Mouse (Mus musculus): ENCODE data around the gene Abcb7. TPM values are rescaled to one million over a fixed set of nuclear protein-coding genes. Genes with fewer than 3 reads are reported as not detected.

The Abcb7 gene
- 8.0 and 9.0 TPM in 2 replicates for polyA plus RNA-seq (2015; fragmentation: Nextera tagmentation; extraction: Ambion mirVana)

DNA sequence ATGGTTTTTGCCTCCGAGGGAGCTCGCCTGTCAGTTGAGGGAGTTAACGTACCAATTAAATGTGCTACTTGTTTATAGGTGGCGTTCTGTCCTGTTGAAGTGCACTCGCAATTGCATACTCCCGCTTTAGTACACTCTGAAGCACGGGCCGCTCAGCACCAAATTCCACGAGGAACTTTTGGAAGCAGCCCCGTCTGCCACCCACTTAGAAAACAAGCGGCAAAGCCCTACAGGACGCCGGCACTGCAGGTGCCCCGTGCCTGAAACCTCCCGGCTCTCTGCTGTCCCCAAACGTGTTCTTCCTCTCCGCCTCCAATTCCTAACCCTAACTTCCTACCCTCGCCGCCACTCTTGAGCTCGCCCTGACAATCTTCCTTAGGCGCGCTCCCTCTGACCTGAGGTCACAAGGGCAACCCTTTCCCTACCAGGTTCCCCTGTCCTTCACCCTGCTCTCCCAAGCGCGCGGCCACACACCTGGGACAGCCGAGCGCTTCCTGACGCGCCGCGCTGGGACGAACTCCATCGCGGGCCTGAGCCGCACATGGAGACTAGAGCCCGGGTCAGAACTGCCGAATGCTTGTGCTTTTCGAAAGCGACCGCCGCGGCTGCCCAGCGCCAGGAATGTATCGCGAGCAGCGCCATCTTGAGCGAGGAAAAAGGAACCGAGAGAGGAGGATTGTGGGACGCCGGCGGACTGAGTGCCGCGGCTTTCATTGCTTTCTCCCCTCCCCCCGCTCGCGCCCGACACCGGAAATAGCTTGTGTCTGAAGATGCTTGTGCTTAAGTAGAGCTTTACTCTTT is at the start of gene Abcb7:
Abcb7 (minus strand) TSS at position 674 of the 801 bp plus-strand sequence.
- Histone ChIP-seq H3K9me3 (replicated peaks; ENCODE audit: control insufficient read depth, low read length) (no peaks in the 10 kb centered on the region), H3K4me3 (ENCODE audit: low read length) (peak within 1 kb of the TSS; percentile 64), H3K4me2 (ENCODE audit: low read depth, low read length) (peak within 1 kb of the TSS; percentile 62), H3K27me3 (ENCODE audit: control insufficient read depth, insufficient read depth, low read length) (no peaks in the 10 kb centered on the region), H3K36me3 (ENCODE audit: control insufficient read depth, insufficient read depth) (no peaks in the 10 kb centered on the region), H3K4me1 (ENCODE audit: control insufficient read depth, insufficient read depth, low read length) (no peaks in the 10 kb centered on the region), H3K9ac (ENCODE audit: low read length) (peak within 1 kb of the TSS; percentile 77), H3K27ac (ENCODE audit: low read length) (peak within 1 kb of the TSS; percentile 95)
- peak; percentile 91 for ATAC-seq (replicated peaks; ENCODE audit: extremely low read depth, insufficient read depth, low FRiP score)
- WGBS, result 12% methylated on average over 57 of the region's 58 CpGs

DNA sequence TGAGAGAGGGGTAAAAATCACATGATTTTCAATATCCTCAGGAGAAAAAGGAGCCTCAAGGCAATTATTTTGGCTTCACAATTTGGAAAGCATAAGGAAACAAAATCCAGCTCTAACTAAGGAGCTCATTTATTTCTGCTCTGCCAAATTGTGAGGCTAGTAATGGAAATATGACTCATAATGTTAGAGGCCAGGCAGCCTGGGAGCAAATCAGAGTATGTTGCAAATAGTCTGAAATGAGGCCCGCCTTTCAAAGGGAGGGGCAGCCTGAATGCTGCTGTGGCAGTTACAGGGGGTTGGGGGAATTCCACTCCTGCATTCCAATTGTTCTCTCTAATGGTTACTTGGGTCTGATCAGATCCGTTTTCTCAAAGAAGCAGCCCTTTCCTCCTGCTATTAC is 48.1 kb upstream of the Abcb7 start:
- WGBS, result 39% methylated on average over 2 of the region's 2 CpGs

DNA sequence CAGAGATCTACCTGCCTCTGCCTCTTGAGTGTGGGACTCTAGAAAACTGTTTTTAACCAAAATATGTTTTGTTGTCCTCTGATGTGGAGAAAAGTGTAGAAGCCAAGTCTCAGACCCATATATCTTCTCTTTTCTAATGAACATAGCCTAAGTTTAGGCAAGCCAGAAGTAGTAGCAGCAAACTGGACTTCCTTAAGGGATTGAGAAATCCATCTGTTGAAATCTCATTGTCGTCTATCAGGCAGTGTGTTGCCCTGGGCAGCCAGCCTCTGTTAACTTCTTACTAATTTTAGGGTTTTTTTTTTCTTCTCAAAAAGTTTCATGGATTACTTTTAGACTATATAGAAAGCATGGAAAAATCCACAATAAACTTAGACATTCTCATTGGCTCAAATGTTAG is 38.8 kb upstream of the Abcb7 start:
- WGBS, result 75% methylated on average over 1 of the region's 1 CpGs

More for the DNA sequence above, 48.1 kb upstream of the Abcb7 start:
- no peak overlapping the region for H3K4me2 ChIP-seq (ENCODE audit: low read depth, low read length)
- no peaks in the 10 kb centered on the region for H3K9me3 ChIP-seq (replicated peaks; ENCODE audit: control insufficient read depth, low read length)
- no peaks in the 10 kb centered on the region for H3K4me1 ChIP-seq (ENCODE audit: control insufficient read depth, insufficient read depth, low read length)
- no peaks in the 10 kb centered on the region for H3K36me3 ChIP-seq (ENCODE audit: control insufficient read depth, insufficient read depth)
- no peak overlapping the region for H3K4me3 ChIP-seq (ENCODE audit: low read length)
- no peak for ATAC-seq (replicated peaks; ENCODE audit: extremely low read depth, insufficient read depth, low FRiP score)
- H3K27me3 ChIP-seq (ENCODE audit: control insufficient read depth, insufficient read depth, low read length), result no peaks in the 10 kb centered on the region
- H3K9ac ChIP-seq (ENCODE audit: low read length), result no peak overlapping the region
- no peak overlapping the region for H3K27ac ChIP-seq (ENCODE audit: low read length)

DNA sequence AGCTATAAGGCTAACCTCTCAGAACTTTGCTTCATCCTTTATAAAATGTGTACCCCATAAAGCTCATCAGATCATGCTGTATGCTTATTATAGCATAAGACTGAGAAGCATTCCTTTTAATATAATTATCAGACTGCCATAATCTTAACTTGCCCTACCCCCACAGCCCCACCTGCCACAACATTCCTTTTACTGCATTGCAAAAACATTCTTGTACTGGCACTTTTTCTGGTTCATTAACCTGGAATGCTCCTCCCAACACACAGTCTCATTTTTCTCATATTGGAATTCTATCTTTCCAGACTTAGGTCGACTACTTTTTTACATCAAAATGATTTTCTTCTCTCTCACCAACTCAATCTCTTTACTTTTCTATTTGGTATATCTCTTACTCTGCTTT is 19.8 kb upstream of the Abcb7 start:
- 35% methylated on average over 1 of the region's 1 CpGs for WGBS
- Histone ChIP-seq H3K36me3 (ENCODE audit: control insufficient read depth, insufficient read depth) (no peaks in the 10 kb centered on the region), H3K4me2 (ENCODE audit: low read depth, low read length) (no peak overlapping the region), H3K9ac (ENCODE audit: low read length) (no peak overlapping the region), H3K27ac (ENCODE audit: low read length) (no peak overlapping the region), H3K4me1 (ENCODE audit: control insufficient read depth, insufficient read depth, low read length) (no peaks in the 10 kb centered on the region), H3K27me3 (ENCODE audit: control insufficient read depth, insufficient read depth, low read length) (no peaks in the 10 kb centered on the region), H3K9me3 (replicated peaks; ENCODE audit: control insufficient read depth, low read length) (no peaks in the 10 kb centered on the region), H3K4me3 (ENCODE audit: low read length) (no peak overlapping the region)
- no peak for ATAC-seq (replicated peaks; ENCODE audit: extremely low read depth, insufficient read depth, low FRiP score)

More for the DNA sequence above, 38.8 kb upstream of the Abcb7 start:
- Histone ChIP-seq H3K27me3 (ENCODE audit: control insufficient read depth, insufficient read depth, low read length) (no peaks in the 10 kb centered on the region), H3K27ac (ENCODE audit: low read length) (no peak overlapping the region), H3K4me2 (ENCODE audit: low read depth, low read length) (no peak overlapping the region), H3K36me3 (ENCODE audit: control insufficient read depth, insufficient read depth) (no peaks in the 10 kb centered on the region), H3K9me3 (replicated peaks; ENCODE audit: control insufficient read depth, low read length) (no peaks in the 10 kb centered on the region), H3K4me1 (ENCODE audit: control insufficient read depth, insufficient read depth, low read length) (no peaks in the 10 kb centered on the region), H3K9ac (ENCODE audit: low read length) (no peak overlapping the region), H3K4me3 (ENCODE audit: low read length) (no peak overlapping the region)
- no peak for ATAC-seq (replicated peaks; ENCODE audit: extremely low read depth, insufficient read depth, low FRiP score)

DNA sequence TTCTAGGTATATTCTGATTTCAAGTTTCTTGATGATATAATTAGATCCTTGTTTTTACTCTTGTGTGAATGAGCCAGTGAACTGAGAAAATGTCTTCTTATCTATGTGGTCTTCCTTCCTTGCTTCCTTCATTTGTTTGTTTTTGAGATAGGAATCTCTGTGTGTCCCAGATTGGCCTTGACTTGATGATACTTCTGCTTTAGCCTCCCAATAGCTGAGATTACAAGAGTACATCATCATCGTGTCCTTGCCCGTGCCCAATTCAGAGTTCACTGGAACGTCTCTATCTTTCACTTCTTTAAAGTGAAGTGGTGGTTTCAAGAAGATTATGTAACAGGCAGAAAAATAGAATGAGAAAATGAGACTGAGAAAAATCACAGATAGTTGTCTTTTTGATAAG is 14.5 kb upstream of the Abcb7 start:
- no peaks in the 10 kb centered on the region for H3K4me1 ChIP-seq (ENCODE audit: control insufficient read depth, insufficient read depth, low read length)
- WGBS, result 49% methylated on average over 3 of the region's 3 CpGs
- no peaks in the 10 kb centered on the region for H3K36me3 ChIP-seq (ENCODE audit: control insufficient read depth, insufficient read depth)
- H3K4me2 ChIP-seq (ENCODE audit: low read depth, low read length), result no peak overlapping the region
- no peak overlapping the region for H3K27ac ChIP-seq (ENCODE audit: low read length)
- H3K9ac ChIP-seq (ENCODE audit: low read length), result no peak overlapping the region
- no peaks in the 10 kb centered on the region for H3K9me3 ChIP-seq (replicated peaks; ENCODE audit: control insufficient read depth, low read length)
- H3K27me3 ChIP-seq (ENCODE audit: control insufficient read depth, insufficient read depth, low read length), result no peaks in the 10 kb centered on the region
- no peak for ATAC-seq (replicated peaks; ENCODE audit: extremely low read depth, insufficient read depth, low FRiP score)
- no peak overlapping the region for H3K4me3 ChIP-seq (ENCODE audit: low read length)

DNA sequence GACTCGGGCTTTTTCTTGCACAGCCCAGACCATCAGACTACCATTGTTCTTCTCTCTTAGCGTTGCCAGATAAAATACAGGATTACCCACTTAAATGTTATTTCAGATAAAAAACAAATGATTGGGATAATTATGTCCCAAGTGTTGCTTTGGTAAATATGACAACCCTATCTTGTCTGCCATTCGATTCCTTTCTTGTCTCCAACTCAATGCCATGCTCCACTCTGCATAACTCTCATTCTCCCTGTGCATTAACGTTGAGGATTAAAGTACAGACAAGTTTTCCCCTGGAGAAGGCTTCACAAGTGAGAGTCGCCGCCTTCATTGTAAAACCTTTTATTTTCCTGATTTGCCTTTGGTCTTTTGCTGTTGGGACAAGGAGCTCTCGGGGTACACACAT is 339 bp upstream of the Abcb7 start:
- H3K27ac ChIP-seq (ENCODE audit: low read length), result peak overlapping the region; percentile 95
- peak overlapping the region; percentile 64 for H3K4me3 ChIP-seq (ENCODE audit: low read length)
- WGBS, result 35% methylated on average over 7 of the region's 7 CpGs
- no peaks in the 10 kb centered on the region for H3K4me1 ChIP-seq (ENCODE audit: control insufficient read depth, insufficient read depth, low read length)
- H3K4me2 ChIP-seq (ENCODE audit: low read depth, low read length), result peak overlapping the region; percentile 62
- H3K9me3 ChIP-seq (replicated peaks; ENCODE audit: control insufficient read depth, low read length), result no peaks in the 10 kb centered on the region
- no peaks in the 10 kb centered on the region for H3K27me3 ChIP-seq (ENCODE audit: control insufficient read depth, insufficient read depth, low read length)
- no peaks in the 10 kb centered on the region for H3K36me3 ChIP-seq (ENCODE audit: control insufficient read depth, insufficient read depth)
- peak overlapping the region; percentile 34; the same call in 1 of the 2 replicates for H3K9ac ChIP-seq (ENCODE audit: low read length)
- ATAC-seq (replicated peaks; ENCODE audit: extremely low read depth, insufficient read depth, low FRiP score), result 0 out of 2 replicates have a peak, but pooled peaks have one; percentile 8

DNA sequence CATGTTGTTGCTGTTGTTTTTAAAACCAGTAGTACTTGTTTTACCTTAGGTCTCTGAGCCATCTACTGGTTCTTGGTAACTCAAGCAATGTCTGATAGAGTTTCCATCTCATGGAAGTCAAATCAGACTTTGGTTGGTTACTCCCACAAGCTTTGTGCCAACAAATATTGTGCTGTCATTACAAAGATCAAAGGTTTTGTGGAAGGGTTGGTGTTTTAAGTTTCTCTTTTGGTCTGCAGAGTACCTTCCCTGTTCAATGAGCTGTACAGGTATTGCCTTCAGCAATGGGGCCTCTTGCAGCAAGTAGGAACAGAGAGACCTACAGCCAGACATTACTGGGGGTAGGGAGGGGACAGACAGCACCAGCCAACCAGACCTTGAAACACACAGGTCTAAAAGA is 5.5 kb downstream of the Abcb7 start:
- Histone ChIP-seq H3K27me3 (ENCODE audit: control insufficient read depth, insufficient read depth, low read length) (no peaks in the 10 kb centered on the region), H3K9ac (ENCODE audit: low read length) (no peak overlapping the region), H3K9me3 (replicated peaks; ENCODE audit: control insufficient read depth, low read length) (no peaks in the 10 kb centered on the region), H3K4me2 (ENCODE audit: low read depth, low read length) (no peak overlapping the region), H3K27ac (ENCODE audit: low read length) (no peak overlapping the region), H3K36me3 (ENCODE audit: control insufficient read depth, insufficient read depth) (no peaks in the 10 kb centered on the region), H3K4me3 (ENCODE audit: low read length) (no peak overlapping the region), H3K4me1 (ENCODE audit: control insufficient read depth, insufficient read depth, low read length) (no peaks in the 10 kb centered on the region)
- no peak for ATAC-seq (replicated peaks; ENCODE audit: extremely low read depth, insufficient read depth, low FRiP score)

DNA sequence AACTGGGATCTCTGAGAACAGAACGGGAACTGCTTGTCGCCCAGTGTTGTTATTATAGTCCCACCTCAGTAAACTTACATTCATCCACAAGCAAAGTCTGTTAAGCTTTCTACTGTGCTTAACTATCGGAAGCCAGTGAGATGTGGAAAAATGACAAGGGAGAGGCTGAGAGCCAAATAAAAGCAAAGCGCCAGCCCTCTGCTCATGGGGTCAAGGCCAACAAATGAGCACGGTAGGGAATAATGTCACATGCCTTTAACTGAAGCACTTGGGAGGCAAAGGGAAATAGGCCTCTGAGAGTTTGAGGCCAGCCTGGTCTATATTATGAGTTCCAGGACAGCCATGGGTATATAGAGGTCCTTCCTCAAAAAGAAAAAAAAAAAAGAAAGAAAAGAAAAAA is 11.2 kb downstream of the Abcb7 start:
- Histone ChIP-seq H3K27ac (ENCODE audit: low read length) (no peak overlapping the region), H3K36me3 (ENCODE audit: control insufficient read depth, insufficient read depth) (no peaks in the 10 kb centered on the region), H3K4me3 (ENCODE audit: low read length) (no peak overlapping the region), H3K27me3 (ENCODE audit: control insufficient read depth, insufficient read depth, low read length) (no peaks in the 10 kb centered on the region), H3K4me2 (ENCODE audit: low read depth, low read length) (no peak overlapping the region), H3K4me1 (ENCODE audit: control insufficient read depth, insufficient read depth, low read length) (no peaks in the 10 kb centered on the region), H3K9ac (ENCODE audit: low read length) (no peak overlapping the region), H3K9me3 (replicated peaks; ENCODE audit: control insufficient read depth, low read length) (no peaks in the 10 kb centered on the region)
- 66% methylated on average over 5 of the region's 5 CpGs for WGBS
- ATAC-seq (replicated peaks; ENCODE audit: extremely low read depth, insufficient read depth, low FRiP score), result no peak

DNA sequence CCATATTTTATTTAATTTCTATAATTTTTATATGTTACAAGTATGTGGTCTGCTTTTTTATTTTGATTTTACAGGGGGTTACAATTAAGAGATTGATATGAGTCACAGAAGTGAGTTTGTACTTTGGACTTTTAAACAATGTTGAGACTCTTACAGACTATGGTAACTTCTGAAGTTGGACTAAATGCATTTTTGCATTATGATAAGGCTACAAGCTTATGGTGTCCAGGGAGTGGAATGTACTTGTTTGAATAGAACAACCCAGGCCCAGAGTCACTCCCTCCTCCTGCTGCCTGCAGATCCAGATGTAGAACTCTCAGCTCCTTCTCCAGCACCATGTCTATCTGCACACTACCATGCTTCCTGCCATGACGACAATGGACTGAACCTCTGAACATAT is 12.5 kb downstream of the Abcb7 start:
- no peaks in the 10 kb centered on the region for H3K9me3 ChIP-seq (replicated peaks; ENCODE audit: control insufficient read depth, low read length)
- no peak for ATAC-seq (replicated peaks; ENCODE audit: extremely low read depth, insufficient read depth, low FRiP score)
- whole genome bisulfite sequencing, result 68% methylated on average over 1 of the region's 1 CpGs

More for the DNA sequence above, 12.5 kb downstream of the Abcb7 start:
- H3K27me3 ChIP-seq (ENCODE audit: control insufficient read depth, insufficient read depth, low read length), result no peaks in the 10 kb centered on the region
- H3K36me3 ChIP-seq (ENCODE audit: control insufficient read depth, insufficient read depth), result no peaks in the 10 kb centered on the region
- H3K27ac ChIP-seq (ENCODE audit: low read length), result no peak overlapping the region
- no peak overlapping the region for H3K9ac ChIP-seq (ENCODE audit: low read length)
- H3K4me1 ChIP-seq (ENCODE audit: control insufficient read depth, insufficient read depth, low read length), result no peaks in the 10 kb centered on the region
- H3K4me2 ChIP-seq (ENCODE audit: low read depth, low read length), result no peak overlapping the region
- no peak overlapping the region for H3K4me3 ChIP-seq (ENCODE audit: low read length)
